Mouse (Mus musculus) forebrain, embryonic 13.5 days (tissue): ENCODE results near the gene Echdc3. TPM values are rescaled to one million over a fixed set of nuclear protein-coding genes. Genes with fewer than 3 reads are reported as not detected.

Source experiments
- polyA plus RNA-seq: library from polyadenylated mRNA; unstranded; fragments of >200 nt; fragmentation: Nextera tagmentation; extraction: Ambion mirVana; gene quantifications from 2 replicates; pipeline ENCODE4 v1.2.1, GENCODE M21; 2015

Gene Echdc3
- polyA plus RNA-seq, 1 experiment from 2014 or later: 1.2 TPM

Other genes starting within 250 kb of the Echdc3 start
- 1.9 and 2.4 TPM in 2 replicates for gene Proser2, start 82.8 kb downstream of the Echdc3 start, polyA plus RNA-seq
- 6.9 and 8.0 TPM in 2 replicates for gene Usp6nl, start 109.6 kb upstream of the Echdc3 start, polyA plus RNA-seq